ENCODE assay signal across 14 mouse cellular contexts in genomic region chr19:43193562-43193961, GRCm38 (mm10).
DNase-seq lines count a peak whose midpoint lies in the region; ATAC-seq lines count a peak whose summit lies in the region.
"Had no signal": no experiment of that assay in that cellular context is flagged by ENCODE, and none has a peak within 500 bp of the region (broad histone marks: within the 10 kb centered on the region; RNA-seq: fewer than 3 reads in every experiment).

No protein-coding gene starts in this region.

- no peak overlapping the region for H3K4me3 ChIP-seq in liver, embryonic 12.5 days
- H3K4me3 ChIP-seq in lung, embryonic 15.5 days: no peak overlapping the region
- H3K4me3 ChIP-seq: erythroblast, embryonic 14.5 days; stomach, embryonic 15.5 days had no signal

- no peaks in the 10 kb centered on the region for H3K36me3 ChIP-seq in liver, embryonic 12.5 days
- no peaks in the 10 kb centered on the region for H3K36me3 ChIP-seq in lung, embryonic 15.5 days
- H3K36me3 ChIP-seq: stomach, embryonic 15.5 days had no signal

- H3K4me2 ChIP-seq in liver, embryonic 12.5 days: no peak overlapping the region
- H3K4me2 ChIP-seq in lung, embryonic 15.5 days: no peak overlapping the region
- H3K4me2 ChIP-seq: stomach, embryonic 15.5 days had no signal

- WGBS in liver, embryonic 12.5 days (ENCODE audit: insufficient replicate concordance): 40% methylated on average over 3 of the region's 3 CpGs
- 32% methylated on average over 3 of the region's 3 CpGs for WGBS in lung, embryonic 15.5 days

- H3K9me3 ChIP-seq in liver, embryonic 12.5 days (replicated peaks): no peaks in the 10 kb centered on the region
- no peaks in the 10 kb centered on the region for H3K9me3 ChIP-seq in lung, embryonic 15.5 days
- H3K9me3 ChIP-seq: stomach, embryonic 15.5 days had no signal

- DNase-seq in liver: peak; percentile 6
- peak; percentile 69 for DNase-seq in forelimb bud, embryonic 11.5 days (ENCODE audit: low read depth, low spot score)
- DNase-seq in frontal cortex, postnatal 14 days (ENCODE audit: low spot score in 2 of 2): no peak
- no peak for DNase-seq in neural tube, embryonic 10.5 days (ENCODE audit: extremely low spot score, low spot score)
- no peak for DNase-seq in urinary bladder, postnatal 10 days (ENCODE audit: low spot score)
- DNase-seq: cerebellum, adult 18-20 months; embryo, embryonic 11 days; heart, adult 11 months had no signal

- no peak overlapping the region for H3K27ac ChIP-seq in liver, embryonic 12.5 days
- 0 out of 2 replicates have a peak overlapping the region, but pooled peaks have one; percentile 42 for H3K27ac ChIP-seq in lung, embryonic 15.5 days
- H3K27ac ChIP-seq: stomach, embryonic 15.5 days had no signal

- no peaks in the 10 kb centered on the region for H3K27me3 ChIP-seq in liver, embryonic 12.5 days (replicated peaks)
- no peaks in the 10 kb centered on the region for H3K27me3 ChIP-seq in lung, embryonic 15.5 days
- H3K27me3 ChIP-seq: stomach, embryonic 15.5 days had no signal

- H3K4me1 ChIP-seq in liver, embryonic 12.5 days: no peaks in the 10 kb centered on the region
- peaks cover 5% of the 10 kb centered on the region; the same call in 1 of the 2 replicates for H3K4me1 ChIP-seq in lung, embryonic 15.5 days
- H3K4me1 ChIP-seq: stomach, embryonic 15.5 days had no signal

- no peak for ATAC-seq in liver, embryonic 12.5 days
- ATAC-seq in lung, embryonic 15.5 days (ENCODE audit: borderline replicate concordance, extremely low read depth, low FRiP score, low TSS enrichment): peak; percentile 83; the same call in 1 of the 2 replicates
- ATAC-seq in monocyte, adult 5-6 weeks (replicated peaks; ENCODE audit: insufficient number of reproducible peaks, low FRiP score, low TSS enrichment, poor library complexity, severe bottlenecking): peak; percentile 71
- ATAC-seq: activated CD4-positive, CD25-positive, alpha-beta regulatory T cell, adult 4 months had no signal

- H3K9ac ChIP-seq in liver, embryonic 12.5 days: no peak overlapping the region
- H3K9ac ChIP-seq in lung, embryonic 15.5 days: no peak overlapping the region
- H3K9ac ChIP-seq: stomach, embryonic 15.5 days had no signal

Comparison
In these comparisons a context has a peak if more than half of its experiments do, and no peak if none do; other contexts are left out.
1. DNase-seq: peak in liver (single experiment) and forelimb bud, embryonic 11.5 days (single experiment); none in frontal cortex, postnatal 14 days (0 of 2), neural tube, embryonic 10.5 days (single experiment) and urinary bladder, postnatal 10 days (single experiment).